Mouse (Mus musculus): ENCODE data around the gene Aggf1. TPM values are rescaled to one million over a fixed set of nuclear protein-coding genes. Genes with fewer than 3 reads are reported as not detected.
"Not testable (repeated sequence)": the region's sequence is repeated elsewhere in the genome, so short reads cannot be mapped to it uniquely, and the experiment has no call there.

The Aggf1 gene
- polyA plus RNA-seq, 1 experiment, result 9.3 TPM

GRCm38 (mm10) chr13:95389866-95390865 lies 15.0 kb upstream of the Aggf1 start:
- H3K27ac ChIP-seq (ENCODE audit: control insufficient read depth, insufficient read depth, low read depth, low read length), result no peak overlapping the region
- H3K36me3 ChIP-seq (ENCODE audit: control insufficient read depth, insufficient read depth, low read length), result no peaks in the 10 kb centered on the region
- no peaks in the 10 kb centered on the region; the same call in 1 of the 2 replicates for H3K4me1 ChIP-seq (ENCODE audit: control insufficient read depth, insufficient read depth, low read length)
- no peaks in the 10 kb centered on the region for H3K27me3 ChIP-seq (ENCODE audit: control insufficient read depth, insufficient read depth, low read length)
- TF ChIP-seq POLR2A (IDR thresholded peaks at IDR 0.05; ENCODE audit: control insufficient read depth, low read depth, low read length), result no peak
- peak; percentile 78; the same call in 1 of the 2 replicates for TF ChIP-seq CTCF (IDR thresholded peaks at IDR 0.05; ENCODE audit: control insufficient read depth, insufficient read depth, insufficient replicate concordance, low read depth, low read length)
- no peak overlapping the region; the same call in 1 of the 2 replicates for H3K4me3 ChIP-seq (ENCODE audit: control insufficient read depth, low read depth, low read length)

GRCm38 (mm10) chr13:95388226-95388625 lies 13.1 kb upstream of the Aggf1 start:
- H3K4me1 ChIP-seq (ENCODE audit: control insufficient read depth, insufficient read depth, low read length), result peaks cover 2% of the 10 kb centered on the region; the same call in 1 of the 2 replicates
- no peaks in the 10 kb centered on the region for H3K27me3 ChIP-seq (ENCODE audit: control insufficient read depth, insufficient read depth, low read length)
- no peak overlapping the region for H3K4me3 ChIP-seq (ENCODE audit: control insufficient read depth, low read depth, low read length)
- no peak overlapping the region for H3K27ac ChIP-seq (ENCODE audit: control insufficient read depth, insufficient read depth, low read depth, low read length)
- TF ChIP-seq POLR2A (IDR thresholded peaks at IDR 0.05; ENCODE audit: control insufficient read depth, low read depth, low read length) (no peak), CTCF (IDR thresholded peaks at IDR 0.05; ENCODE audit: control insufficient read depth, insufficient read depth, insufficient replicate concordance, low read depth, low read length) (no peak)
- H3K36me3 ChIP-seq (ENCODE audit: control insufficient read depth, insufficient read depth, low read length), result no peaks in the 10 kb centered on the region

DNA sequence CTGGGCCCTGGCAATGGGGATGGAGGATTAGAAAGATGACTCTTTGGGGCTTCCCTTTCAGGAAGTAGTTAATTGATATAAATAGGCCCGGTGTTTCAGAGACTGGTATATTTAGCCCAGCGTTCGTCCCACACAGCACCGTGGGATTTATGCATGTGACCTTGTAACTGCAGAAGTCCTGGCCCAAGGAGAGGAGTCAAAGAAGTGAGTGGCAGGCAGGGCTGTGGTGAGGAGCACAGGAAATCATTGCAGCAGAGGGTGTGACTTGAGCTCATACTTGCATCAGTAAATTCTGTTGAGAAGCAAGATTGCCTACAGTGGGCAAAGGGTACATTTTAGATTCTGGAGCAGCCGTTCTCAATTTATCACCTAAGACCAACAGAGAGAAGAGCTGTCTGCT lies 7.3 kb upstream of the Aggf1 start:
- H3K4me3 ChIP-seq (ENCODE audit: control insufficient read depth, low read depth, low read length), result no peak overlapping the region
- H3K27ac ChIP-seq (ENCODE audit: control insufficient read depth, insufficient read depth, low read depth, low read length), result no peak overlapping the region
- H3K27me3 ChIP-seq (ENCODE audit: control insufficient read depth, insufficient read depth, low read length), result no peaks in the 10 kb centered on the region
- TF ChIP-seq CTCF (IDR thresholded peaks at IDR 0.05; ENCODE audit: control insufficient read depth, insufficient read depth, insufficient replicate concordance, low read depth, low read length) (no peak), POLR2A (IDR thresholded peaks at IDR 0.05; ENCODE audit: control insufficient read depth, low read depth, low read length) (no peak)
- 0 out of 2 replicates have a peak, but pooled peaks cover 2% of the 10 kb centered on the region for H3K4me1 ChIP-seq (ENCODE audit: control insufficient read depth, insufficient read depth, low read length)
- H3K36me3 ChIP-seq (ENCODE audit: control insufficient read depth, insufficient read depth, low read length), result no peaks in the 10 kb centered on the region

DNA sequence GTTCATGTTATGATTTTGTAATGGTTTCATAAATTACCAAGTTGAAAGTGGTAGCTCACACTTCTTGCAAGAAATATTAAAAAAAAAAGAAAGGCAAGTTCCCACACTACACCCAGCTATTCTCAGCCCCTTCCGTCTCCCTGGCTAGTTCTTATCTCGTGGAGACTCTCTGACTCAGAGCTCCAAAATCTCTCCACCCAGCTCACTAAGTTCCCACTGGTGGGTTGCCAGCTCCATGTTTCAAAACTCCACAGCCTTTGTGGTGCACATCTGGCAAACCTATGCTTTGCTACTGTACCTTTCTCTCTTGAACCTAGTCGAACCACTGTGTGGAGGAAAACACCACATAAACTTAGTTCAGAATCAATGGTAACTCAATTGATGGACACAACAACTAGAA lies 3.5 kb upstream of the Aggf1 start:
- no peaks in the 10 kb centered on the region for H3K27me3 ChIP-seq (ENCODE audit: control insufficient read depth, insufficient read depth, low read length)
- TF ChIP-seq CTCF (IDR thresholded peaks at IDR 0.05; ENCODE audit: control insufficient read depth, insufficient read depth, insufficient replicate concordance, low read depth, low read length) (no peak), POLR2A (IDR thresholded peaks at IDR 0.05; ENCODE audit: control insufficient read depth, low read depth, low read length) (no peak)
- H3K4me3 ChIP-seq (ENCODE audit: control insufficient read depth, low read depth, low read length), result no peak overlapping the region
- H3K36me3 ChIP-seq (ENCODE audit: control insufficient read depth, insufficient read depth, low read length), result no peaks in the 10 kb centered on the region
- no peaks in the 10 kb centered on the region; the same call in 1 of the 2 replicates for H3K4me1 ChIP-seq (ENCODE audit: control insufficient read depth, insufficient read depth, low read length)
- H3K27ac ChIP-seq (ENCODE audit: control insufficient read depth, insufficient read depth, low read depth, low read length), result no peak overlapping the region

DNA sequence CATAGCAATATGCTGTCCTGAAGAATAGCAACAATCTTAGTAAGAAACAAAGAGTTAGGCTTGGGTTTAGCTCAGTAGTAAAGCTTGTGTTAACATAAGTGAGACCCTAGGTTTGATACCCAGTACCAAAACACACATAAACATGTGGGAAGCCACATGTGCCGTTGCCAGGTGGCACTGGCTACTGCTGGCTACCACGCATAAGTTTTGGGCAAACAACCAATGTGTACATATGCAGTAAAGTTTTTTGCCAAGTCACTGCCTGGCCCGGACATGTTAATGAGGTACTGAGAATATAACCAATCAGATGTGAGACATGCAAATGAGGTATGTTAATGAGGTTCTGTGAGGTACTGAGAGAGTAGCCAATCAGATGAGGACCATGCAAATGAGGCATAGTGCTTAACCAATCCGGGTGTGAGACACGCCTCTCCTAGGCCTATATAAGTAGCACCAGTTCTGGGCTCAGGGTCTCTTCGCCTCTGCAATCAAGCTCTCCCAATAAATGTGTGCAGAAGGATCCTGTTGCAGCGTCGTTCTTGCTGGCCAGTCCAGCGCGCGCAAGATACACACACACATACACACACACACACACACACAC lies 1.6 kb upstream of the Aggf1 start:
- not testable (repeated sequence) for H3K36me3 ChIP-seq (ENCODE audit: control insufficient read depth, insufficient read depth, low read length); H3K4me1 ChIP-seq (ENCODE audit: control insufficient read depth, insufficient read depth, low read length); H3K27ac ChIP-seq (ENCODE audit: control insufficient read depth, insufficient read depth, low read depth, low read length); H3K27me3 ChIP-seq (ENCODE audit: control insufficient read depth, insufficient read depth, low read length); H3K4me3 ChIP-seq (ENCODE audit: control insufficient read depth, low read depth, low read length)

GRCm38 (mm10) chr13:95375554-95375914 lies 382 bp upstream of the Aggf1 start:
- peak overlapping the region; percentile 96 for H3K4me3 ChIP-seq (ENCODE audit: control insufficient read depth, low read depth, low read length)
- H3K27me3 ChIP-seq (ENCODE audit: control insufficient read depth, insufficient read depth, low read length), result no peaks in the 10 kb centered on the region
- no peak for TF ChIP-seq CTCF (IDR thresholded peaks at IDR 0.05; ENCODE audit: control insufficient read depth, insufficient read depth, insufficient replicate concordance, low read depth, low read length)
- no peak for TF ChIP-seq POLR2A (IDR thresholded peaks at IDR 0.05; ENCODE audit: control insufficient read depth, low read depth, low read length)
- peak overlapping the region; percentile 84 for H3K27ac ChIP-seq (ENCODE audit: control insufficient read depth, insufficient read depth, low read depth, low read length)
- peaks cover 2% of the 10 kb centered on the region; the same call in 1 of the 2 replicates for H3K4me1 ChIP-seq (ENCODE audit: control insufficient read depth, insufficient read depth, low read length)
- H3K36me3 ChIP-seq (ENCODE audit: control insufficient read depth, insufficient read depth, low read length), result no peaks in the 10 kb centered on the region

DNA sequence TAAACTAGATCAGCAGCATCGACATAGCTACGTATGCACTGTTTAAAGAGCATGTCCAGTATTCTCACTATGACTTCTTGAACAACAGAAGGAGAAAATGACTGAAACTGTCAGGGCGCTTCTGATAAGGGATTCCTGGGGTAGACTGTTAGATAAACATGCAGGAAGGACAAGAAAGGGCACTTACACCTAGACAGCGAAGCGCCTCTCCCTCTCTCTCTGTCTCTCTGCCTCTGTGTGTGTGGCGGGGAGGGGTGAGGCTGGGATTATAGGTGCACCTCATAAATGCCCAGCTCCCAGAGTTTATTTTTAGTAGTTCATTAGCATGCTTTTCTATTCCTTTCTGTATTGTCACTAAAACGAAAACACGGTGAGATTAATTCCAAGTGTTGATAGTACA lies 8.8 kb downstream of the Aggf1 start:
- Histone ChIP-seq H3K27me3 (ENCODE audit: control insufficient read depth, insufficient read depth, low read length) (no peaks in the 10 kb centered on the region), H3K36me3 (ENCODE audit: control insufficient read depth, insufficient read depth, low read length) (peaks cover 2% of the 10 kb centered on the region)
- TF ChIP-seq CTCF (IDR thresholded peaks at IDR 0.05; ENCODE audit: control insufficient read depth, insufficient read depth, insufficient replicate concordance, low read depth, low read length) (no peak), POLR2A (IDR thresholded peaks at IDR 0.05; ENCODE audit: control insufficient read depth, low read depth, low read length) (no peak)

More for the DNA sequence above, 8.8 kb downstream of the Aggf1 start:
- H3K4me1 ChIP-seq (ENCODE audit: control insufficient read depth, insufficient read depth, low read length), result no peaks in the 10 kb centered on the region
- H3K27ac ChIP-seq (ENCODE audit: control insufficient read depth, insufficient read depth, low read depth, low read length), result no peak overlapping the region
- H3K4me3 ChIP-seq (ENCODE audit: control insufficient read depth, low read depth, low read length), result no peak overlapping the region

All from testis, adult 2 months (tissue).